Mouse (Mus musculus) stomach, postnatal 0 days (tissue): ENCODE results near the gene Nrl. TPM values are rescaled to one million over a fixed set of nuclear protein-coding genes. Genes with fewer than 3 reads are reported as not detected.

Source experiments
- ATAC-seq: fragments of 200-750 bp; cut with Nextera tagmentation; 2 replicates; pipeline ENCODE4 v1.8.0; 2017; ENCODE audit not compliant: low FRiP score, low TSS enrichment
- DNase-seq: peaks from one replicate; pipeline ENCODE4 v3.0.0-alpha.2; 2016; ENCODE audit warnings: low spot score
- H3K27ac ChIP-seq: fragments of 300-500 bp; sonication (generic); replicated peaks from 2 replicates; pipeline ENCODE4 v1.5.1; 2014; ENCODE audit warnings: mild to moderate bottlenecking, control low read depth
- H3K27me3 ChIP-seq: fragments of 300-500 bp; sonication (generic); 2 replicates; pipeline ENCODE4 v1.6.1; 2014; ENCODE audit warnings: low read length; ENCODE audit not compliant: control insufficient read depth, insufficient read depth
- H3K36me3 ChIP-seq: fragments of 300-500 bp; sonication (generic); 2 replicates; pipeline ENCODE4 v1.6.1; 2014; ENCODE audit warnings: low read length, mixed read lengths; ENCODE audit not compliant: control insufficient read depth, insufficient read depth
- H3K4me1 ChIP-seq: fragments of 300-500 bp; sonication (generic); replicated peaks from 2 replicates; pipeline ENCODE4 v1.6.1; 2014; ENCODE audit warnings: antibody characterized with exemption; ENCODE audit not compliant: control insufficient read depth, insufficient read depth
- H3K4me2 ChIP-seq: fragments of 300-500 bp; sonication (generic); replicated peaks from 2 replicates; pipeline ENCODE4 v1.6.1; 2014; ENCODE audit warnings: low read depth, mild to moderate bottlenecking, control low read depth, moderate library complexity
- H3K4me3 ChIP-seq: fragments of 300-500 bp; sonication (generic); 2 replicates; pipeline ENCODE4 v1.5.1; 2014; ENCODE audit warnings: low read depth, low read length, control low read depth
- H3K9ac ChIP-seq: fragments of 300-500 bp; sonication (generic); 2 replicates; pipeline ENCODE4 v1.6.1; 2014; ENCODE audit warnings: mild to moderate bottlenecking, low read length, control low read depth, mixed read lengths
- H3K9me3 ChIP-seq: fragments of 300-500 bp; sonication (generic); 2 replicates; pipeline ENCODE4 v1.6.1; 2016; ENCODE audit warnings: low read length; ENCODE audit not compliant: control insufficient read depth
- CTCF ChIP-seq: IDR thresholded peaks from 2 replicates; pipeline ENCODE4 v1.5.1; 2016; ENCODE audit warnings: antibody characterized with exemption, low read depth, mild to moderate bottlenecking, moderate library complexity
- EP300 ChIP-seq: optimal IDR thresholded peaks from 2 replicates; pipeline ENCODE3; 2016; ENCODE audit warnings: antibody characterized with exemption
- WGBS: fragments of 180-500 bp; shearing (Covaris S2); extraction: QIAGEN DNeasy Blood & Tissue Kit; methylation state at CpG from one replicate; pipeline ENCODE4 v1.1.7; 2014; 5-methylcytosine and 5-hydroxymethylcytosine counted together
- polyA plus RNA-seq: library from polyadenylated mRNA; unstranded; fragments of >200 nt; fragmentation: Nextera tagmentation; extraction: Ambion mirVana; gene quantifications from 2 replicates; pipeline ENCODE4 v1.2.1, GENCODE M21; 2015

Gene Nrl
- polyA plus RNA-seq, 1 experiment from 2014 or later: not detected

GRCm38 (mm10) chr14:55515846-55516245, 8.9 kb downstream of the Nrl start:
- H3K27ac ChIP-seq: no peak overlapping the region
- H3K9me3 ChIP-seq: no peaks in the 10 kb centered on the region
- no peaks in the 10 kb centered on the region for H3K36me3 ChIP-seq
- ATAC-seq (no peak), DNase-seq (no peak)
- H3K4me1 ChIP-seq: no peaks in the 10 kb centered on the region
- WGBS: 83% methylated on average over 4 of the region's 4 CpGs
- H3K4me2 ChIP-seq: no peak overlapping the region
- H3K9ac ChIP-seq: no peak overlapping the region
- no peak for TF ChIP-seq EP300
- no peak for TF ChIP-seq CTCF
- no peaks in the 10 kb centered on the region for H3K27me3 ChIP-seq
- no peak overlapping the region for H3K4me3 ChIP-seq

- Histone ChIP-seq H3K9ac (no peak overlapping the region), H3K36me3 (no peaks in the 10 kb centered on the region), H3K27ac (no peak overlapping the region), H3K9me3 (no peaks in the 10 kb centered on the region), H3K4me3 (no peak overlapping the region), H3K4me1 (no peaks in the 10 kb centered on the region), H3K4me2 (no peak overlapping the region), H3K27me3 (no peaks in the 10 kb centered on the region)
- DNase-seq: no peak
- TF ChIP-seq CTCF (no peak), EP300 (no peak)
- WGBS: 51% methylated on average over 10 of the region's 10 CpGs
- ATAC-seq: no peak
Measured at GRCm38 (mm10) chr14:55513927-55514326, 10.9 kb downstream of the Nrl start.

DNA sequence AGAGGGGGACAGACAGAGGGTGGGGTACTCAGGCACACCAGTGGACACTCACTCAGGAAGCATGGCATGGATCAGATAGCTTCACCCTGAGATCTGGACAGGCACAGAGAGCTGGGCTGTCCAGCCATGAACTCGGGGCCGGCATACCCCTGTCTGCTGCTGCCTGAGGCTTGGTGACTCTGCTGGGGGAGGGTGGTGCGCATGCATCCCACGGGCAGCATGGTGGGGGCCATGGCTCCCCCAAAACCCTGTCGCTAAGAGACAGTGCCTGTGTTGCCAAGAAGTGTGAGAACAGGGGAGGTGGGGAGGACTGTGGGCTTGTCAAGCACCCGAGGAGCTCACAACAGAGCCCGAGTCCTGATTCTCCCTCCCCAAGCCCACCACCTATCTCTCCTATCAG, 13.7 kb downstream of the Nrl start:
- Histone ChIP-seq H3K9ac (no peak overlapping the region), H3K9me3 (no peaks in the 10 kb centered on the region), H3K27ac (no peak overlapping the region), H3K4me1 (no peaks in the 10 kb centered on the region), H3K4me3 (no peak overlapping the region), H3K4me2 (no peak overlapping the region), H3K36me3 (no peaks in the 10 kb centered on the region), H3K27me3 (no peaks in the 10 kb centered on the region)
- 47% methylated on average over 7 of the region's 7 CpGs for WGBS
- no peak for DNase-seq
- ATAC-seq: peak; percentile 30; the same call in 1 of the 2 replicates
- no peak for TF ChIP-seq EP300
- no peak for TF ChIP-seq CTCF

DNA sequence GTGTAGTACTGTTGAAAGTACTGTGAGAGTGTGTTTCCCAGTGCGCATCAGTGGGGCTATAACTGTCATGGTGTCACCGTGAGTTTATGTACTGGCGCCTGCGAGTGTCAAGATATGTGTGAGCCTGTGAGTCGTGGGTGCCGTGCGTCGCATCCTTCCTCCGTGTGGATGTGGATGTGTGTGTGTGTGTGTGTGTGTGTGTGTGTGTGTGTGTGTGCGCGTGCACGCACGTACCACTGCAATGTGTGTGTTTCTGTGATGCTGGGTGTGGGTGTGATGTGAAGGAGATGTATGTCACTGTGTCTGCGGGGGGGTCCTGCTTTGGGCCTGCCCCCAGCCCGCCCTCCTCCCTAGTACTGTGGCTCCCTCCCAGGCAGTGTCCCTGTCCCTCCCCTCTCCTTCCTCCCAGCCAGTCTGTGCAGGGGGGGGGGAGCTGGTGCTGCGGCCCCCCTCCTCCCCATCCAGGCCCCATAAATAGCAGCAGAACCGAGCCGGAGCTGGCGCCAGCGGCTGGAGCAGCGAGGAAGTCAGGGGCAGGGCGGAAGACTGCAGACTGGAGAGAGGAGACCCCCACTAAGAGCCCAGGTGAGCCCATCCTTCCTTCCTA, 14.6 kb downstream of the Nrl start, which contains the start of gene Cpne6:
Cpne6 (plus strand) TSS at position 321 of the 607 bp plus-strand sequence.
- no peak for ATAC-seq
- H3K4me2 ChIP-seq: no peak within 1 kb of the TSS
- H3K36me3 ChIP-seq: no peaks in the 10 kb centered on the region
- no peak within 1 kb of the TSS for H3K27ac ChIP-seq
- TF ChIP-seq EP300 (no peak), CTCF (no peak)
- DNase-seq: no peak
- H3K4me1 ChIP-seq: no peaks in the 10 kb centered on the region
- H3K27me3 ChIP-seq: no peaks in the 10 kb centered on the region
- 69% methylated on average over 20 of the region's 22 CpGs for WGBS
- no peak within 1 kb of the TSS for H3K9ac ChIP-seq
- H3K9me3 ChIP-seq: no peaks in the 10 kb centered on the region
- no peak within 1 kb of the TSS for H3K4me3 ChIP-seq

- DNase-seq (no peak), ATAC-seq (no peak)
- no peaks in the 10 kb centered on the region for H3K36me3 ChIP-seq
- H3K4me2 ChIP-seq: no peak overlapping the region
- H3K4me3 ChIP-seq: no peak overlapping the region
- no peaks in the 10 kb centered on the region for H3K4me1 ChIP-seq
- H3K27ac ChIP-seq: no peak overlapping the region
- 73% methylated on average over 10 of the region's 10 CpGs for WGBS
- no peaks in the 10 kb centered on the region for H3K27me3 ChIP-seq
- no peaks in the 10 kb centered on the region for H3K9me3 ChIP-seq
- H3K9ac ChIP-seq: no peak overlapping the region
- TF ChIP-seq EP300: no peak
- TF ChIP-seq CTCF: no peak
Measured at GRCm38 (mm10) chr14:55509540-55509939, 15.2 kb downstream of the Nrl start.

DNA sequence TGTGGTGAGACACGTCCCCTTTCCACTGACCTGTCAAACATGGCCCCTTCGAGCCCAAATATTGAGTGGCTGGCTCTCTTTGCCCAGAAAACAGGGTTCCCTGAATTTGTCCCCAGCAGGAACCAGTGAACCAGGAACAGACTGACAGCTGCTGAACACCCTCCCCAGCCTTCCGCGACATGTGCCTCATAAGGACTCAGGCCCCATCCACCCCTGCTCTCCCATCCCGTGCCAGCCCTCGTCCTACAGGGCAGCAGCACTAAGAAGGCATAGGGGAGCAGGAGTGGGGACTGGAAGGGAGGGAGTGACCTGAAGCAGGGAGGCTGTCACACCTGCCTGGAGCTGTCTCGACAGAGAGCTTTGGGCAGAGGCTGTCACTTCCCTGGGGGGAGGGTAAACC, 17.0 kb downstream of the Nrl start:
- TF ChIP-seq CTCF (no peak), EP300 (no peak)
- H3K9me3 ChIP-seq: no peaks in the 10 kb centered on the region
- H3K4me3 ChIP-seq: no peak overlapping the region
- no peak overlapping the region for H3K4me2 ChIP-seq
- ATAC-seq: no peak
- H3K36me3 ChIP-seq: no peaks in the 10 kb centered on the region
- no peak overlapping the region for H3K27ac ChIP-seq
- no peak for DNase-seq
- no peak overlapping the region for H3K9ac ChIP-seq
- H3K4me1 ChIP-seq: no peaks in the 10 kb centered on the region
- whole genome bisulfite sequencing: 52% methylated on average over 7 of the region's 7 CpGs
- no peaks in the 10 kb centered on the region for H3K27me3 ChIP-seq
